Mouse (Mus musculus) heart, postnatal 14 days (tissue): ENCODE measurements at regions not wholly inside any gene's neighbourhood (a gene's known extent, or its start where the extent isn't known, plus 50 kb on each side); places are given as distances from the start of the nearest gene placed in this dataset.

Experiments
- DNase-seq, 2 experiments: peaks; one replicate each; pipeline ENCODE4 v3.0.0; 2021 to 2022
- intact Hi-C: fragments of 180-260 bp; cut with DNase I; formaldehyde crosslinking; loops from one replicate; pipeline ENCODE4 v1.15.1; 2025

DNA sequence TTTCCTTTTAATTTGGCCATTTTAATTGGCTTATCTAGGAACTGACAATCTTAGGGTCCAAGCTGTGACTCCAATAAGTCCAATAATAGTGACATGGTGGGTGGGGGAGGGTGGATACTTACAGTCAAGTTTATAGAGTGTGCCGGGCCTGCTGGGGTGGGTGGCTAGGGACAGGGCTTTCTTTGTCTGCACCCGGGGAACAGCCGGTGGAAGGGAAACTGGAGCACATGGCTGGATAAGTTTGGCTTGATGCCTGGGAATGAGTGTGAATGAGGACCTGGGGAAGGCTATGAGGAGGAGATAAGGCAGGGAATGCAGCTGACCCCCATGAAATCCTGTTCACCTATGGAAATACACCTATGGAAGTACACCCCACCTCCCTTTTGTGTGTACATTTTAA lies 81.7 kb upstream of the Cers4 start:
- intact Hi-C loops, result loop anchor here (5.0 kb wide), 1 partner anchor 106 kb away; no protein-coding TSS in a partner anchor
- no peak for DNase-seq

DNA sequence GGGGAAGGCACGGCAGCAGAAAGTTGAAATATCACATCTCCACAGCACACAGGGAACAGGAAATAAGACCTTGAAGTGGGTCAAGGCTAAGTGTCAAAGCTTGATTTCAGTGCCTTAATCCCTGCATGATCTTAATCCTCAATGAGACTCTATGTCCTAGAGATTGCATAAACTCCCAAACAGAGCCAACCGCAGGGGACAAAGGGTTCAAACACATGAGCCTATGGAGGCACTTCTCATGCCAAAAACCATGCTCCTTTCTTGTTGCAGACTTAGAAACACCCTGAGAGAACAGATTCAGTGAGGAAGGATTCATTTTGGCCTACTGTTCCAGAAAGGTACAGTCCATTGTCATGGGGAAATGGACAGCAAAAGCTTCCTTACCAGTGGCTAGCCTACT lies 81.0 kb upstream of the Cers4 start:
- DNase-seq, result no peak
- intact Hi-C loops, result loop anchor here (2.0 to 5.0 kb wide), 2 partner anchors 105 to 177 kb away; no protein-coding TSS in a partner anchor

DNA sequence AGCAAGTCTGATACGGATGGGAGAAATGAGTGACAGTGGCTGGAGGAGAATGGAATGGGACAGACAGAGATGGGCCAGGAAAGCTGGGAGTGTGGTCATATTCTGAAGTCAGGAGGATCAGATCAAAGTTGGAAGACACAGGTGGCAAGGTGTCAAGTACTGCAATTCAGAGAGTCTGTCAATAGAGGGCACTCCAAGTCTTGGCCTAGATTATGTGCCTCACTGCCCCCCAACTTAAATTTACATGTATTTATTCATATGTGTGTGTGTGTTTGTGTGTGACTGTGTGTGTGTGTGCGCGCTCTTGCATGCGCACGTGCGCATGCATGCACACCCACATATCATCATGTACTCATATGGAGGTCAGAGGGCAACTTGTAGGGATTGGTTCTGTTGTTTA lies 79.6 kb upstream of the Cers4 start:
- DNase-seq, result peak; percentile 13 to 45
- intact Hi-C loops, result loop anchor here (2.0 to 5.0 kb wide), 2 partner anchors 104 to 176 kb away; no protein-coding TSS in a partner anchor

DNA sequence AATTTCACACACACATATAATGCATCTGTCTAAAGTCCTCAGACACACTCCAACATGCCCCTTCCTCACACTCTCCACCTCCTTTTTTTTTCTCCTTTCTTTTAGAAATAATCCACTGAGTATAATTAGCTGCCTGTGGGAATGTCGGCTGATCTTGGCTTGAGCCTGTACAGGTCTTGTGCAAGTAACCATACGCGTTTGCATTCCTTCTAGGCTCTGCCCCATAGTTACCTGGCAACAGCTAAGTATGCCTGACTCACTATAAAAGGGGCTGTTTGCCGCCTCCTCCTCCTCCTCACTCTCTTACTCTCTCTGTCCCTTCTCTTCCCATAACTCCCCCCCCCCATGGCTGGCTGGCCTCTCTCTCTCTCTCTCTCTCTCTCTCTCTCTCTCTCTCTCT lies 79.1 kb upstream of the Cers4 start:
- peak in 1 of 2 experiments; percentile 9 for DNase-seq
- intact Hi-C loops, result loop anchor here (2.0 to 5.0 kb wide), 2 partner anchors 104 to 175 kb away; no protein-coding TSS in a partner anchor

DNA sequence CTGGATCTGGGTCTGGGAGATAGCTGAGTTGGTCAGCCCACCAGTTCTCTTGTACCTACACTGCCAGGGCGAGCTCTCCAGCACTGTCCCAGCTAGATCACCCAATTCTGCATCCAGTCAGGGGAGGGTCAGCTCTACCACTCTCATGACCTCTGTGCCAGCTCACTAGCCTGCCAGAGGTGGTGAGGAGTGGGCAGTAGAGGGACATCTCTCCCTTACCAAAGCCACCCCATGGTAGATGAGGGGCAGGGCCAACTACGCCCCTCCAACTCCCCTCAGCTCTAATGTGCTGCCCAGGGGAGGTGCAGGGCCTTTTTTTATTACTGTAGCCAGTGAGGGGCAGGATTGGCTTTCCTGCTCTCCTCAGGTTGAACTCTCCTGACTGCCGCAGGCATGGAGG lies 75.7 kb upstream of the Cers4 start:
- intact Hi-C loops, result no loop called here
- no peak for DNase-seq

DNA sequence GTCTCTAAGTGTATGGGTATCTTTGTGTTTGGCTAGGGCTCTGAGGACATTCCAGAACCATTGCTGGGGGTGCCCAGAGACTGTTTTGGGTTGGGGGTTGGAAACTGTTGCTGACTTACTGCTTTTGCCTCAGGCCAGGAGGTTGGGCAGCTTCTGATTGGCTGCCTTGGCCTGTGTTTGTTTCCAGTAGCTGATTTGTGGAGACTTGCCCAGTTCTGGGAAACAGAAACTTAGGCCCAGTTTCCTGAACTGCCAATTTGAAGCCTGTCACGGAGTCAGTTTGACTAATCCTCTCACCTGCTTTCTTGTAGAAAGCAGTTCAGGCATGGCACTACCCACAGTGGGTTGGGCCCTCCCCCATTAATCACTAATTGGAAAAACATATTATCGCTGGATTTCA lies 59.7 kb upstream of the Cers4 start:
- intact Hi-C loops, result no loop called here
- DNase-seq, result no peak

DNA sequence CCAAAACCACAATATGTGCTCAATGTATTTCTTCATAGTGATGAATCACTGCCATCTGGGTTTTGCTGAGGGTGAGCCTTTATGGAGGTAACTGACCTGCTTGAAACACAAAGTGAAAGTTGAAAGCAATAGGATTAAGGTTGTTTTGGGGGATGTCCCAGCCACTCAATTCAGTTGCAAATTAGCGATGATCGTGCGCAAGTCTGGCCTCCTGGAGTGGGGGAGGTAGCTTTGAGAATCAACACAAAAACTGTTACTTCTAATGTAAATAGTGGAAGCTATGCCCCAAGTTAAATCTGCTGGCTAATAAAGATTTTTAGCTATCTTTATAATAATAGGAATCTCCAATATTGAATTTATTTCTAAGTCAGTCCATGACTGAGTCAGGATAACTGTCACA lies 56.3 kb upstream of the Cers4 start:
- no peak for DNase-seq
- intact Hi-C loops, result no loop called here
